Mouse (Mus musculus) neural tube, embryonic 13.5 days (tissue): ENCODE measurements around the gene Commd9. TPM values are rescaled to one million over a fixed set of nuclear protein-coding genes. Genes with fewer than 3 reads are reported as not detected.
A peak's percentile ranks its signal among the peaks of the same experiment; 100 is the strongest.

Experiments used
- ATAC-seq: fragments of 200-750 bp; cut with Nextera tagmentation; 2 replicates; pipeline ENCODE4 v1.8.0; 2017; ENCODE audit warnings: low read depth, mild to moderate bottlenecking, moderate TSS enrichment, moderate library complexity
- H3K27ac ChIP-seq: fragments of 300-500 bp; sonication (generic); replicated peaks from 2 replicates; pipeline ENCODE4 v1.5.1; 2015; ENCODE audit warnings: moderate library complexity, mild to moderate bottlenecking, inconsistent platforms
- H3K27me3 ChIP-seq: fragments of 300-500 bp; sonication (generic); 2 replicates; pipeline ENCODE4 v1.6.1; 2015; ENCODE audit warnings: mild to moderate bottlenecking, inconsistent platforms
- H3K36me3 ChIP-seq: fragments of 300-500 bp; sonication (generic); 2 replicates; pipeline ENCODE4 v1.6.1; 2015; ENCODE audit warnings: mild to moderate bottlenecking, inconsistent platforms
- H3K4me1 ChIP-seq: fragments of 300-500 bp; sonication (generic); replicated peaks from 2 replicates; pipeline ENCODE4 v1.6.1; 2015; ENCODE audit warnings: inconsistent platforms
- H3K4me2 ChIP-seq: fragments of 300-500 bp; sonication (generic); 2 replicates; pipeline ENCODE4 v1.6.1; 2015; ENCODE audit warnings: inconsistent platforms, mild to moderate bottlenecking, moderate library complexity
- H3K4me3 ChIP-seq: fragments of 300-500 bp; sonication (generic); 2 replicates; pipeline ENCODE4 v1.5.1; 2015; ENCODE audit warnings: mild to moderate bottlenecking, inconsistent platforms
- H3K9ac ChIP-seq: fragments of 300-500 bp; sonication (generic); 2 replicates; pipeline ENCODE4 v1.6.1; 2015; ENCODE audit warnings: moderate library complexity, mild to moderate bottlenecking, inconsistent platforms
- H3K9me3 ChIP-seq: fragments of 300-500 bp; sonication (generic); 2 replicates; pipeline ENCODE4 v1.6.1; 2016; ENCODE audit warnings: inconsistent platforms
- WGBS: fragments of 180-500 bp; shearing (Covaris S2); methylation state at CpG from one replicate; pipeline ENCODE4 v1.1.7; 2015; 5-methylcytosine and 5-hydroxymethylcytosine counted together
- polyA plus RNA-seq: library from polyadenylated mRNA; unstranded; fragments of >200 nt; fragmentation: Nextera tagmentation; extraction: Ambion mirVana; gene quantifications from 2 replicates; pipeline ENCODE4 v1.2.1, GENCODE M21; 2015

The Commd9 gene
- polyA plus RNA-seq, result 96.4 and 99.8 TPM in 2 replicates

GRCm38 (mm10) chr2:101885768-101886438, at the start of gene Commd9:
Gene Commd9 (plus strand): TSS chr2:101886247.
- Histone ChIP-seq H3K9me3 (no peaks in the 10 kb centered on the region), H3K27ac (peak within 1 kb of the TSS; percentile 77; the same call in 1 of the 2 replicates), H3K27me3 (no peaks in the 10 kb centered on the region), H3K4me1 (peaks cover 26% of the 10 kb centered on the region), H3K9ac (peak within 1 kb of the TSS; percentile 84), H3K36me3 (no peaks in the 10 kb centered on the region), H3K4me3 (peak within 1 kb of the TSS; percentile 75), H3K4me2 (peak within 1 kb of the TSS; percentile 66)
- ATAC-seq, result peak; percentile 96
- WGBS, result 12% methylated on average over 22 of the region's 22 CpGs

GRCm38 (mm10) chr2:101842756-101843155, 43.3 kb upstream of the Commd9 start:
- WGBS, result 81% methylated on average over 7 of the region's 7 CpGs
- ATAC-seq, result no peak
- H3K4me3 ChIP-seq, result no peak overlapping the region

GRCm38 (mm10) chr2:101854792-101855191, 31.3 kb upstream of the Commd9 start:
- Histone ChIP-seq H3K9ac (no peak overlapping the region), H3K36me3 (no peaks in the 10 kb centered on the region), H3K9me3 (no peaks in the 10 kb centered on the region), H3K4me1 (no peaks in the 10 kb centered on the region), H3K4me3 (no peak overlapping the region), H3K4me2 (no peak overlapping the region), H3K27me3 (no peaks in the 10 kb centered on the region), H3K27ac (no peak overlapping the region)
- WGBS, result 77% methylated on average over 7 of the region's 7 CpGs
- no peak for ATAC-seq

More at GRCm38 (mm10) chr2:101842756-101843155, 43.3 kb upstream of the Commd9 start:
- Histone ChIP-seq H3K27ac (no peak overlapping the region), H3K9ac (no peak overlapping the region), H3K4me1 (no peaks in the 10 kb centered on the region), H3K36me3 (no peaks in the 10 kb centered on the region), H3K27me3 (no peaks in the 10 kb centered on the region), H3K4me2 (no peak overlapping the region), H3K9me3 (no peaks in the 10 kb centered on the region)

- Histone ChIP-seq H3K9ac (no peak overlapping the region), H3K9me3 (no peaks in the 10 kb centered on the region), H3K4me2 (no peak overlapping the region), H3K27ac (no peak overlapping the region), H3K4me1 (no peaks in the 10 kb centered on the region), H3K36me3 (no peaks in the 10 kb centered on the region), H3K4me3 (no peak overlapping the region), H3K27me3 (no peaks in the 10 kb centered on the region)
- no peak for ATAC-seq
- 83% methylated on average over 9 of the region's 9 CpGs for WGBS
These were observed 29.9 kb upstream of the Commd9 start for GRCm38 (mm10) chr2:101856174-101856573.

GRCm38 (mm10) chr2:101860920-101861485, 25.0 kb upstream of the Commd9 start:
- H3K36me3 ChIP-seq, result no peaks in the 10 kb centered on the region
- no peak overlapping the region for H3K4me3 ChIP-seq
- H3K9me3 ChIP-seq, result no peaks in the 10 kb centered on the region
- no peaks in the 10 kb centered on the region for H3K27me3 ChIP-seq
- H3K4me2 ChIP-seq, result no peak overlapping the region
- WGBS, result 85% methylated on average over 3 of the region's 3 CpGs
- no peak overlapping the region for H3K27ac ChIP-seq
- no peak for ATAC-seq
- no peak overlapping the region for H3K9ac ChIP-seq
- H3K4me1 ChIP-seq, result no peaks in the 10 kb centered on the region

- Histone ChIP-seq H3K27me3 (no peaks in the 10 kb centered on the region), H3K9me3 (no peaks in the 10 kb centered on the region), H3K9ac (no peak overlapping the region), H3K36me3 (no peaks in the 10 kb centered on the region), H3K27ac (no peak overlapping the region), H3K4me2 (no peak overlapping the region), H3K4me3 (no peak overlapping the region), H3K4me1 (no peaks in the 10 kb centered on the region)
- WGBS, result 74% methylated on average over 15 of the region's 15 CpGs
- ATAC-seq, result no peak
These were observed 23.6 kb upstream of the Commd9 start for GRCm38 (mm10) chr2:101862219-101863123.

- no peak for ATAC-seq
- Histone ChIP-seq H3K27ac (no peak overlapping the region), H3K4me3 (no peak overlapping the region), H3K4me2 (no peak overlapping the region), H3K27me3 (no peaks in the 10 kb centered on the region), H3K9me3 (no peaks in the 10 kb centered on the region), H3K9ac (no peak overlapping the region), H3K36me3 (no peaks in the 10 kb centered on the region), H3K4me1 (no peaks in the 10 kb centered on the region)
- WGBS, result 95% methylated on average over 4 of the region's 4 CpGs
These were observed 17.4 kb upstream of the Commd9 start for GRCm38 (mm10) chr2:101868683-101869082.

- Histone ChIP-seq H3K27me3 (no peaks in the 10 kb centered on the region), H3K4me3 (no peak overlapping the region), H3K9ac (no peak overlapping the region), H3K4me2 (peak overlapping the region; percentile 42), H3K4me1 (no peaks in the 10 kb centered on the region), H3K36me3 (no peaks in the 10 kb centered on the region), H3K27ac (no peak overlapping the region), H3K9me3 (no peaks in the 10 kb centered on the region)
- WGBS, result 30% methylated on average over 14 of the region's 14 CpGs
- no peak; the same call in 1 of the 2 replicates for ATAC-seq
These were observed 14.9 kb upstream of the Commd9 start for GRCm38 (mm10) chr2:101871179-101871578.

- Histone ChIP-seq H3K4me1 (peaks cover 13% of the 10 kb centered on the region), H3K4me3 (no peak overlapping the region), H3K9ac (no peak overlapping the region), H3K27ac (no peak overlapping the region), H3K4me2 (no peak overlapping the region), H3K27me3 (no peaks in the 10 kb centered on the region), H3K36me3 (no peaks in the 10 kb centered on the region), H3K9me3 (no peaks in the 10 kb centered on the region)
- ATAC-seq, result no peak
- WGBS, result 91% methylated on average over 9 of the region's 9 CpGs
These were observed 4.4 kb upstream of the Commd9 start for GRCm38 (mm10) chr2:101881471-101882162.

- H3K4me2 ChIP-seq, result no peak within 1 kb of the TSS
- no peak within 1 kb of the TSS for H3K27ac ChIP-seq
- peaks cover 23% of the 10 kb centered on the region for H3K4me1 ChIP-seq
- H3K9ac ChIP-seq, result no peak within 1 kb of the TSS
- no peak for ATAC-seq
- no peaks in the 10 kb centered on the region for H3K27me3 ChIP-seq
- 10% methylated on average over 3 of the region's 3 CpGs for WGBS
- no peaks in the 10 kb centered on the region for H3K9me3 ChIP-seq
- no peaks in the 10 kb centered on the region for H3K36me3 ChIP-seq
- no peak within 1 kb of the TSS for H3K4me3 ChIP-seq
These were observed 3.0 kb upstream of the Commd9 start, which contains the start of gene Prr5l for GRCm38 (mm10) chr2:101882998-101883397. Gene Prr5l (minus strand): TSS chr2:101883027.

- no peak for ATAC-seq
- no peaks in the 10 kb centered on the region for H3K36me3 ChIP-seq
- peaks cover 26% of the 10 kb centered on the region for H3K4me1 ChIP-seq
- no peak overlapping the region for H3K27ac ChIP-seq
- 90% methylated on average over 2 of the region's 2 CpGs for WGBS
- no peak overlapping the region for H3K9ac ChIP-seq
- no peaks in the 10 kb centered on the region for H3K9me3 ChIP-seq
- H3K27me3 ChIP-seq, result no peaks in the 10 kb centered on the region
- H3K4me3 ChIP-seq, result no peak overlapping the region
- H3K4me2 ChIP-seq, result no peak overlapping the region
These were observed 1.8 kb upstream of the Commd9 start for GRCm38 (mm10) chr2:101884286-101884685.
